ENCODE assay signal across 8 mouse cellular contexts in genomic region chr19:56396669-56397621, GRCm38 (mm10). TPM values are rescaled to one million over a fixed set of nuclear protein-coding genes. Genes with fewer than 3 reads are reported as not detected.
DNase-seq lines count a peak whose midpoint lies in the region; ATAC-seq and TF ChIP-seq lines count a peak whose summit lies in the region.

TSS of gene Casp7 (plus strand) at chr19:56397129.

- H3K27me3 ChIP-seq in C2C12 (ENCODE audit: control insufficient read depth, insufficient read depth, insufficient read length), result no peaks in the 10 kb centered on the region
- peaks cover 4% of the 10 kb centered on the region; the same call in 1 of the 2 replicates for H3K27me3 ChIP-seq in heart, embryonic 12.5 days (replicated peaks)
- H3K27me3 ChIP-seq in kidney, embryonic 16.5 days (ENCODE audit: insufficient read depth, low read length), result no peaks in the 10 kb centered on the region
- H3K27me3 ChIP-seq in neural tube, embryonic 15.5 days (replicated peaks), result peaks cover 33% of the 10 kb centered on the region

- no peaks in the 10 kb centered on the region for H3K9me3 ChIP-seq in heart, embryonic 12.5 days (replicated peaks)
- no peaks in the 10 kb centered on the region for H3K9me3 ChIP-seq in kidney, embryonic 16.5 days (ENCODE audit: low read length)
- no peaks in the 10 kb centered on the region for H3K9me3 ChIP-seq in neural tube, embryonic 15.5 days (replicated peaks)

- no peaks in the 10 kb centered on the region for H3K36me3 ChIP-seq in C2C12 (ENCODE audit: control insufficient read depth, insufficient read depth)
- H3K36me3 ChIP-seq in heart, embryonic 12.5 days, result peaks cover 8% of the 10 kb centered on the region; the same call in 1 of the 2 replicates
- 0 out of 2 replicates have a peak, but pooled peaks cover 2% of the 10 kb centered on the region for H3K36me3 ChIP-seq in kidney, embryonic 16.5 days (ENCODE audit: insufficient read depth, low read length)
- H3K36me3 ChIP-seq in neural tube, embryonic 15.5 days, result no peaks in the 10 kb centered on the region

- H3K9ac ChIP-seq in heart, embryonic 12.5 days, result peak within 1 kb of the TSS; percentile 86
- H3K9ac ChIP-seq in kidney, embryonic 16.5 days (replicated peaks; ENCODE audit: low read length), result peak within 1 kb of the TSS; percentile 86
- H3K9ac ChIP-seq in neural tube, embryonic 15.5 days (replicated peaks), result peak within 1 kb of the TSS; percentile 63

- no peaks in the 10 kb centered on the region for H3K4me1 ChIP-seq in embryonic fibroblast, embryonic 13.5 days (ENCODE audit: control insufficient read depth, insufficient read depth, low read length)
- H3K4me1 ChIP-seq in heart, embryonic 12.5 days (replicated peaks), result peaks cover 33% of the 10 kb centered on the region
- H3K4me1 ChIP-seq in kidney, embryonic 16.5 days (ENCODE audit: insufficient read depth, low read length), result peaks cover 13% of the 10 kb centered on the region; the same call in 1 of the 2 replicates
- peaks cover 11% of the 10 kb centered on the region; the same call in 1 of the 2 replicates for H3K4me1 ChIP-seq in lung, adult 2 months (ENCODE audit: control insufficient read depth, insufficient read depth, low read length)
- peaks cover 24% of the 10 kb centered on the region for H3K4me1 ChIP-seq in neural tube, embryonic 15.5 days

- ATAC-seq in heart, embryonic 12.5 days (ENCODE audit: insufficient number of reproducible peaks, low FRiP score), result peak; percentile 64
- peak; percentile 53 for ATAC-seq in kidney, embryonic 16.5 days (ENCODE audit: low FRiP score, low TSS enrichment)
- peak; percentile 58 for ATAC-seq in neural tube, embryonic 15.5 days (ENCODE audit: low FRiP score)

- peak within 1 kb of the TSS; percentile 90 for H3K4me2 ChIP-seq in heart, embryonic 12.5 days
- H3K4me2 ChIP-seq in kidney, embryonic 16.5 days (replicated peaks; ENCODE audit: low read depth, low read length), result peak within 1 kb of the TSS; percentile 93
- H3K4me2 ChIP-seq in neural tube, embryonic 15.5 days, result peak within 1 kb of the TSS; percentile 98

- H3ac ChIP-seq in C2C12 (ENCODE audit: control insufficient read depth, insufficient read length, low read depth), result peak within 1 kb of the TSS; percentile 44

- peak within 1 kb of the TSS; percentile 2; the same call in 1 of the 2 replicates for H3K27ac ChIP-seq in embryonic fibroblast, embryonic 13.5 days (ENCODE audit: insufficient read depth, low read length)
- peak within 1 kb of the TSS; percentile 88 for H3K27ac ChIP-seq in heart, embryonic 12.5 days (ENCODE audit: poor library complexity, severe bottlenecking)
- peak within 1 kb of the TSS; percentile 87 for H3K27ac ChIP-seq in kidney, embryonic 16.5 days (ENCODE audit: low read length)
- H3K27ac ChIP-seq in neural tube, embryonic 15.5 days (replicated peaks), result peak within 1 kb of the TSS; percentile 78

- no peaks in the 10 kb centered on the region for H3K79me3 ChIP-seq in C2C12 (ENCODE audit: low read depth)

- peak; percentile 76 for TF ChIP-seq POLR2A in embryonic fibroblast, embryonic 13.5 days (IDR thresholded peaks at IDR 0.05; ENCODE audit: low read depth, low read length)
- TF ChIP-seq POLR2A in lung, adult 2 months (IDR thresholded peaks at IDR 0.05; ENCODE audit: borderline replicate concordance, extremely low read depth, low read depth, low read length), result peak; percentile 69; the same call in 1 of the 2 replicates

- H3K4me3 ChIP-seq in C2C12 (ENCODE audit: insufficient read depth, poor library complexity, severe bottlenecking), result peak within 1 kb of the TSS; percentile 11
- H3K4me3 ChIP-seq in embryonic fibroblast, embryonic 13.5 days (ENCODE audit: insufficient read depth, low read length), result peak within 1 kb of the TSS; percentile 34
- H3K4me3 ChIP-seq in heart, embryonic 12.5 days, result peak within 1 kb of the TSS; percentile 67
- peak within 1 kb of the TSS; percentile 69 for H3K4me3 ChIP-seq in kidney, embryonic 16.5 days (ENCODE audit: low read length)
- peak within 1 kb of the TSS; percentile 77 for H3K4me3 ChIP-seq in lung, adult 2 months (replicated peaks; ENCODE audit: extremely low read depth, low read depth, low read length)
- peak within 1 kb of the TSS; percentile 72 for H3K4me3 ChIP-seq in neural tube, embryonic 15.5 days (replicated peaks)

- H3K79me2 ChIP-seq in C2C12 (ENCODE audit: control insufficient read depth, insufficient read depth), result no peaks in the 10 kb centered on the region

- 1% methylated on average over 75 of the region's 78 CpGs for WGBS in heart, embryonic 12.5 days
- WGBS in kidney, embryonic 16.5 days, result 2% methylated on average over 73 of the region's 78 CpGs
- under 1% methylated on average over 78 of the region's 78 CpGs for WGBS in lung, adult 2 months
- 2% methylated on average over 66 of the region's 78 CpGs for WGBS in neural tube, embryonic 15.5 days

- DNase-seq in adrenal gland, adult 18-20 months (ENCODE audit: low spot score in 2 of 2), result peak; percentile 62 to 64
- DNase-seq in lung, adult 2 months, result peak; percentile 69
- DNase-seq in testis, postnatal 10 days (ENCODE audit: low spot score), result peak; percentile 81

- no peak for TF ChIP-seq CTCF in C2C12 (IDR thresholded peaks at IDR 0.05; ENCODE audit: control insufficient read depth, insufficient read depth, insufficient read length)
- no peak for TF ChIP-seq CTCF in embryonic fibroblast, embryonic 13.5 days (IDR thresholded peaks at IDR 0.05; ENCODE audit: borderline replicate concordance, insufficient read depth, low read length)
- TF ChIP-seq CTCF in lung, adult 2 months (IDR thresholded peaks at IDR 0.05; ENCODE audit: insufficient read depth, low read length), result no peak

TF ChIP-seq in C2C12, 6 proteins besides CTCF, POLR2A, EP300 and RAD21:
- TF ChIP-seq MAX (IDR thresholded peaks at IDR 0.05), result peak; percentile 88
- no peak for TF ChIP-seq MYOG (IDR thresholded peaks at IDR 0.05; ENCODE audit: control insufficient read depth, extremely low read depth, insufficient read length)
- TF ChIP-seq CEBPB (IDR thresholded peaks at IDR 0.05; ENCODE audit: low read depth), result no peak

RNA-seq across cellular contexts. Expression of gene Casp7, which starts in this region (rescaled TPM):
- 9.1 TPM for polyA plus RNA-seq in C2C12 (2012; fragmentation: generic; extraction: Trizol)
- total RNA-seq in adrenal gland, adult 18-20 months (2021), result 1 to 10 TPM; 5.5 to 6.1 TPM
- polyA plus RNA-seq in embryonic fibroblast, embryonic 13.5 days (2011; ENCODE audit: insufficient read length, low read depth, missing spikeins), result 14.9 and 18.2 TPM in 2 replicates
- polyA plus RNA-seq in heart, embryonic 12.5 days (2016; fragmentation: Nextera tagmentation; extraction: Ambion mirVana), result 31.6 and 33.9 TPM in 2 replicates
- polyA plus RNA-seq in kidney, embryonic 16.5 days (2015; fragmentation: Nextera tagmentation; extraction: Ambion mirVana), result 26.6 and 27.2 TPM in 2 replicates
- 14.2 and 17.3 TPM in 2 replicates for polyA plus RNA-seq in lung, adult 2 months (2012; rRNA removed)
- polyA plus RNA-seq in neural tube, embryonic 15.5 days (2015; fragmentation: Nextera tagmentation; extraction: Ambion mirVana), result 20.8 and 25.5 TPM in 2 replicates

Comparison
In these comparisons a context has a peak if more than half of its experiments do, and no peak if none do; other contexts are left out.
1. Peak in every context shown above with its lines: DNase-seq, ATAC-seq, H3K4me3 ChIP-seq and H3K27ac ChIP-seq.
2. H3K4me3 ChIP-seq: peak in every context shown above with its lines; median percentile 77 in lung, adult 2 months; 72 in neural tube, embryonic 15.5 days; 69 in kidney, embryonic 16.5 days; 67 in heart, embryonic 12.5 days; 34 in embryonic fibroblast, embryonic 13.5 days; 11 in C2C12.
3. H3K27ac ChIP-seq: peak in every context shown above with its lines; median percentile 88 in heart, embryonic 12.5 days; 87 in kidney, embryonic 16.5 days; 78 in neural tube, embryonic 15.5 days; 2 in embryonic fibroblast, embryonic 13.5 days.